Mouse (Mus musculus): Measurements from ENCODE around the gene Smpd3.

Gene Smpd3

DNA sequence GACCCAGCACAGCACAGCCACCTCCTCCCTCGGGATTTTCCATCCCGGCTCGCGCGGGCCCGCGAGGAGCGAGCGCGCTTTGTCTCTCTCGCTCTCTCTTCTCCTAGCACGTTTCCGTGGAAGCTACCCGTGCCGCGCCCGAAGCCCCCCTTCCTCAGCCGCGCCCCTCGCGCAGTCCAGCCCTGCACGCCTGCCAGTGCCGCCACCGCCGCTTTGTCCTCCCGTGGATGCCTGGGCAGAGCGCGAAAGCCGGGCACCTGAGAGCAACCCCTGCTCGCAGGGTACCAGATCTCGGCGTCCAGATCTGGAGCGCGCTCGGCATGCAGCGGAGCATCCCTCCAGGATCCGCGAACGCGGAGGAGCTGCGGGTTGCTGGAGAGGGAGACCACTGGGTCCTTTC, 1.2 kb downstream of the Smpd3 start:
- POLR2A ChIA-PET, result interaction anchor here (0.8 to 2.1 kb wide), 7 partner anchors 10 to 278 kb away, joined by 3 to 8 read pairs (median 4); partner anchors contain the start of genes Nfatc3 (in 1 of the 4), Pla2g15 (in 1 of the 4), Prmt7 (in 1 of the 4) and Slc7a6os (in 1 of the 4)
- CTCF ChIA-PET, result interaction anchor here in 2 of 4 experiments (0.5 to 1.4 kb wide), 3 partner anchors 76 to 270 kb away, joined by 3 to 4 read pairs (median 4); no protein-coding TSS in a partner anchor

DNA sequence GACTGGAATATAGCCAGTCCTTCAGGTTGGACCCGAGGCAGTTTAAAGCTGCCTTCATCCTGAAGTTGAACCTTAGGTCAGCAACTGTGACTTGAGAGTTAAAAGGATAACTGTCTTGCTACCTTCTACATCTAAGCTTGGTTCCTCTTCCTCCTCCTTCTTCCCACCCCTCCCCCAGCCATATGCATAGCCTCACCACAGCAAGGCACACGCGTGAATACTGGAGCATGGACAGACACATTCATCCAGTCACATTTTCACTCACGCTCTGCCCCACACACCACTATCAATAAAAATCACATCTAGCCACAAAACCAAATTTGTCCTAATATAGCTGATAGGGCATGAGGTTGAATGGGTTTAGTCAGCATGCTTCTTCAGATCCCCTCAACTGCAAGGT, 1.8 kb downstream of the Smpd3 start:
- ChIA-PET POLR2A (interaction anchor here in 1 of 4 experiments (2.1 kb wide), 1 partner anchor 71 kb away, joined by 4 read pairs; no protein-coding TSS in a partner anchor), CTCF (interaction anchor here in 1 of 4 experiments (1.4 kb wide), 1 partner anchor 192 kb away, joined by 4 read pairs; no protein-coding TSS in a partner anchor)

DNA sequence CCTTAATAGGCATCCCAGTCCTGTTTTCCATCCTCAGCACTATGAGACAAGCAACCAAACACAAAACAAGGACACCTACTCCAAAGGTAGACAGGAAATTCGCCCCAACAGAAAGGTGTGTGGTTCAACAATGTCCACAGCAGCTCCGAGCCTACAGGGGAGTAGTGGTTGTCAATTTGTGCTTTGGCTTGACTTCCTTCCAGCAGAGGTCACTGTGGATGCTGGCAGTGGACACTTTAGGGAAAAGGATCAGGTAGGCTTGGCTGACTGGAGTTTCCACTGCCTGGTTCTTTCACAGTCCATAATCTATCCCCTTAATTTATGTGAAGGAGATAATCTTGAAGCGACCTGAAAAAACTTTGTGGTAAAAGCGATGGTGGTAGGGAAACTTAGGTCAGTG, 2.6 kb downstream of the Smpd3 start:
- POLR2A ChIA-PET, result no interaction called here
- CTCF ChIA-PET, result interaction anchor here in 2 of 4 experiments (0.6 kb wide), 2 partner anchors 244 to 282 kb away, joined by 4 to 5 read pairs; no protein-coding TSS in a partner anchor

DNA sequence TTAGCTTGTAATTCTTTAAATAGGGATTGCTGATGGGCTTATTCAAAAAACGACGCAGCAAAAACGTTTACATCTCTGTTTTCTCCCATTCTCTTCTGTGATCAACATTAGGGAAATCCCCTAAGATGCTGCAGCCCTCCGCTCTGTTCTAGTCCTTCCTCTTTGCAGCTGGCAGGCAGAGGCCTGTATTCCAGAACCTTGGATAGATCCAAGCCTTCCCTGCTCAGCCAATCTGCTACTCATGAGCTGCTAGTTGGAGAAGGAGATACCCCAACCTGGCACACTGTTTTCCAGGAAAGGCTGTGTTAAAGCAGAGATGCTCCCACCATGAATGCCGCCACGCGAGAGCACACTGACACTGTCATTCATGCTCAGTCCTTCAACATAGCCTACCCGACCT, 4.4 kb downstream of the Smpd3 start:
- ChIA-PET CTCF (interaction anchor here in 1 of 4 experiments (0.8 kb wide), 1 partner anchor 82 kb away, joined by 3 read pairs; the partner anchor contains the start of gene Zfp90), POLR2A (interaction anchor here in 2 of 4 experiments (0.6 to 1.1 kb wide), 3 partner anchors 9 to 183 kb away, joined by 3 read pairs; partner anchors contain the start of gene Pla2g15 (in 1 of the 2))

DNA sequence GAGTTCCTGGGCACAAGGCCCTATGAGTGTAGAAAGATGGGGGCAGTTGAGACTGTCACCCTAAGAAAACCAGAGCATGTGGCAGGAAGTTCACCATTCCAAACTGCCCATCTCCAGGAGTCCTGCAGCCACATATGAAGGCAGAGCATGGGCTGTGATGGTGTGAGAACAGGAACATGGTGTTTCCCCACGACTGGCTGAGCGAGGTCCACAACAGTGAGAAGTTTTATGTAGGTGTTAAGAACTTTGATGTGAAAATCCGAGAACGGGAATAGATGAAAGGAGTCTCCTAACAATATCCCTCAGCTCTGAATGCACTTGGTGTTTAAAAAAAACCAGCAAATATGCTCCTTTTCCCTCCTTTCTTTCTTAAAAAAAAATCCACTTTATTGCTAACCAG, 5.3 kb downstream of the Smpd3 start:
- ChIA-PET POLR2A (interaction anchor here in 1 of 4 experiments (0.5 to 1.3 kb wide), 4 partner anchors 8 to 780 kb away, joined by 3 to 6 read pairs (median 4); partner anchors contain the start of gene Pla2g15), CTCF (no interaction called here)

DNA sequence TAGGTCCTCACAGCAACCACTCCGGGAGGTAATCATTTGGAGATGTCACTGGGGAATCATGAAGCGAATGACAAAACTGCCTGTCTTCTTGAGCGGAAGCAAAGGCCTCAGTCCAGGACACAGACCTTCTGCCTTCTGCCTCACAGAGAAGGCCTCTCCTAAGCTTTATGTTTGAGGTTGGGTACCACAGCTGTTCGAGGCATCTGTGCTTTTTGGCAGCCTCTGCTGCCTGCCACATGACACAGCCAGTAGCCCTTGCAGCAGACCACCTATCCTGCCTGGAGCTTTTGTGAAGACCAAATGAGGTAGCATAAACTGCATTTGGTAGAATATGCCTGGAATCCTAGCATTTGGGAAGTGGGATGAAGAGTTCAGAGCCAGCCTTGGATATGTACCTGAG, 11.2 kb downstream of the Smpd3 start:
- ChIA-PET POLR2A (interaction anchor here in 1 of 4 experiments (0.6 to 0.7 kb wide), 2 partner anchors 1095 to 1534 kb away, joined by 3 to 10 read pairs; no protein-coding TSS in a partner anchor), CTCF (interaction anchor here in 1 of 4 experiments (0.6 kb wide), 1 partner anchor 1756 kb away, joined by 3 read pairs; no protein-coding TSS in a partner anchor)

DNA sequence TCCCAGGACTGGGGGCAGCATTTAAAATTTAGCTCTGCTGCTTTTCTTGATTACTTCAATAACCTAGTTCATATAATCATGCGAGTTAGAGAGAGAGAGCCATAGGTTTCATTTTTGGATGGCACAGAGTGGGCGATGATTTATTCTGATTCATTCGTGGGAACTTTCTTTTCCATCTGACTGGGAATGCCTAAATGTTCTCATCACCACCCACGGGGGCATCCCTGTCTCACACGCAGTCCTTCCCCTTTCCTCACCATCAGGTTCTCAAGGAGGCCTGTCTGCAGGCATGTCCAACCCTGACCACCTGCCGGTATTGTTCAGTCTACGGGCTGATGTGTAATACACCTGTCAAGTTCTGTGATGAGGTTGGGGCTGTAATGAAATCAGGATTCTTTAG, 16.4 kb downstream of the Smpd3 start:
- POLR2A ChIA-PET, result no interaction called here
- CTCF ChIA-PET, result interaction anchor here in 1 of 4 experiments (0.6 kb wide), 1 partner anchor 131 kb away, joined by 5 read pairs; no protein-coding TSS in a partner anchor

DNA sequence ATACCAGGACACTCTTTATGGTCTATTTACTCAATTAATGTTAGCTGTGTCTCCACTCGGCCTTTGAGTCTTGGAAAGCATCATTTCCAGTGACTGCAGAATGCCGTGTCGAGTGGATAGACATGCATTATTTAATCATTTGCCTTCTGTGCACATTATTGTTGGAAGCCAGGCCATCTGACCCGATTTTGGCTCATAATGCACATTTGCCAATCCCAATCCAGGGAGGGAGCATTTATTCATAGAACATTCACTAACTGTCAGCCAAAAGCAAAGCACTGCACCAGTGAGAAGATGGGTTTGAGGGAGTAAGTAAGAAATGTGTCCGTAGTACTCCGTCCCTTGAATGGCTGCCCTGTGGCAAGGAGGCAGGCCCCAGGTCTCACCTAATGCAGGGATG, 17.8 kb downstream of the Smpd3 start:
- CTCF ChIA-PET, result no interaction called here

DNA sequence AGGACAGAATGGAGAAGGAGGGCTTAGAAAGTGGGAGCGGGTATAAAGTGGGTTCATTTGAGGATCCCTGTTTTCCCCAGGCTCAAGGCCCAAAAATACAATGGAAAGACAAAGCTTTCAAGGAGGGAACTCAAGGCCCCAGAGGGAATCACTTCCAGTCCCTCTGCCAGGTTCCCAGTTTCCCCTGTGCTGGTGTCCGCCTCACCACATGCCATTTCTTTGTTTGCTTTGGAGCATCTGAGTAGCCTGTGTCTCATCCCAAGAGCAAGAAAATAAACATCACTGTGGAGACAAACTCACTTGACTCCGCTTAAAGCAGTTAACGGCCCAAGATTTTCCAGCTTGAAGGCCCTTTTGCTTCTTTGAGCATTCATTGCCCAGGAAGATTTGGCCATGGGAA, 20.7 kb downstream of the Smpd3 start:
- CTCF ChIA-PET, result interaction anchor here in 2 of 4 experiments (0.5 to 0.8 kb wide), 3 partner anchors 12 to 654 kb away, joined by 3 read pairs; no protein-coding TSS in a partner anchor

More for the DNA sequence above, 17.8 kb downstream of the Smpd3 start:
- POLR2A ChIA-PET, result interaction anchor here in 1 of 4 experiments (0.7 to 1.2 kb wide), 2 partner anchors 30 to 54 kb away, joined by 3 read pairs; no protein-coding TSS in a partner anchor

DNA sequence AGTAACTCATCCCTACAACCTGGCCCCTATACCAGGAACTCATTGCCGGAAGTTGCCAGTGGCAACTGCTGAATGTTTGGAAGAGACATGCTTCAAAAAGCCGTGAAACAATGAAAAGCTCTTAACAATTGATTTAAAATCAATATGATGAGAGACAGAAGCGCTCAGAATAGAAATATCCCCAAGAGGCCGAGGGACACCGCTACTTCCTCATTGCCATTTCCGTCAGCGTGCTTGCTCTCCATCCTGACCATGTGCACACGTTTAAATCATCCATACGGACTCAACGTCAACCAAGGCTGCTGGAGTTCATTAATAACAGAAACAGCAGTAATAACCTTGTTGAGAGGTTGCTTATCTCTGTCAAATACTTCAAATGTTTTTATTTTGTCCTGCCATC, 21.3 kb downstream of the Smpd3 start:
- ChIA-PET POLR2A (no interaction called here), CTCF (no interaction called here)

More for the DNA sequence above, 20.7 kb downstream of the Smpd3 start:
- POLR2A ChIA-PET, result no interaction called here

DNA sequence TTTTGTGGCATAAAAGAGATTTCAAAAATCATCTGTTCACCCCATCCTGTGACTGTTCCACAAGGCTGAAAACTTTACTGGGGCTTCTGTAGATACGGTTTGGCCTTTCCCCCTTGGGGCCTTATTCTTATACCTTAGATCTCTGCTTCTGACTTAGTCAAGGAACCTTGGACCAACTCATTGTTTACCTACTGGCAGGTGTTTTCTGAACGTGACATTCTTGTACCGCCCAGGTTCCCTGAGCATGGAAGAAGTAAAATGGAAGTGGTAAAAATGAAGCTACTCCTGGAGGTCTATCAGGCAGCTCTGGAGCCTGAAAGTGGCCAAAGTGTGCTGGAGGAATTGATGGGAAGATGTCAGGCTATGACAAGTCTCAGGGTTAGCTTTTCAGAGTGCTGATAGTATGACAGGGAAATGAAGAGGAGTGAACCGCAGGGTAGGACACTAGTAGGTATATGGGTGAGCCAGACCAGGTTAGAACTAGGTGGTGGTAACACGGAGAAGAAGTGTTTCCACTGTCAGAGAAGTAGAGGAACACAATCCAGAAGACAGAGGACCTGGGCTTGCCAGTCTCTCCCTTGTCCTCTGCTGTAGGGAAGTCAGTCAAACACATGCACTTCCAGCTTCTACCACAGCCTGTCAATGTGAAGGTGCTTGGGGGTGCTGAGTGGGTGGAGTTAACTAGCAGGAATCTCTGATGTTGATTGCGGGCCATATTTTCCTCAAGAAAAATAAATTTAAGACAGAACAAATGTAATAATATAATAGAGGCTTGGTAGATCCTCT, 22.2 kb downstream of the Smpd3 start:
- ChIA-PET POLR2A (no interaction called here), CTCF (no interaction called here)

DNA sequence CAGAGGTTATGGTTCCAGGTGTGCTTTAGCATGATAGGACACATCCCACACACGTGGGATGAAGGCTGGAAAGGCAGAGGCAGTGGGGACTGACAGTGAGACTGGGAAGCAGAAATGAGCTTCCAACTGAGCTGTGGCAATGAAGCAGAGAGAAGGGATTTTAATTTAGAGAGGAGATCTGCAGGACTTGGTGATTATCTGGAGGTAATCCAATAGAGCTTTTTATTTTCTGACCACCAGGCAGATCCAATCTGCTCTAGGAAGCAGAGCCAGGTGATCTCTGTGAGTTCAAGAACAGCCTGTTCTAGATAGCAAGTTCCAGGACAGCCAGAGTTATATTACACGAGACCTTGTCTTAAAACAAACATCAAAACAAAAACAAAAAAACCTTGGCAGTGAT, 24.0 kb downstream of the Smpd3 start:
- CTCF ChIA-PET, result interaction anchor here in 2 of 4 experiments (0.7 to 0.8 kb wide), 2 partner anchors 49 kb away, joined by 3 read pairs; no protein-coding TSS in a partner anchor
- POLR2A ChIA-PET, result interaction anchor here in 1 of 4 experiments (1.6 kb wide), 1 partner anchor 45 kb away, joined by 3 read pairs; no protein-coding TSS in a partner anchor

DNA sequence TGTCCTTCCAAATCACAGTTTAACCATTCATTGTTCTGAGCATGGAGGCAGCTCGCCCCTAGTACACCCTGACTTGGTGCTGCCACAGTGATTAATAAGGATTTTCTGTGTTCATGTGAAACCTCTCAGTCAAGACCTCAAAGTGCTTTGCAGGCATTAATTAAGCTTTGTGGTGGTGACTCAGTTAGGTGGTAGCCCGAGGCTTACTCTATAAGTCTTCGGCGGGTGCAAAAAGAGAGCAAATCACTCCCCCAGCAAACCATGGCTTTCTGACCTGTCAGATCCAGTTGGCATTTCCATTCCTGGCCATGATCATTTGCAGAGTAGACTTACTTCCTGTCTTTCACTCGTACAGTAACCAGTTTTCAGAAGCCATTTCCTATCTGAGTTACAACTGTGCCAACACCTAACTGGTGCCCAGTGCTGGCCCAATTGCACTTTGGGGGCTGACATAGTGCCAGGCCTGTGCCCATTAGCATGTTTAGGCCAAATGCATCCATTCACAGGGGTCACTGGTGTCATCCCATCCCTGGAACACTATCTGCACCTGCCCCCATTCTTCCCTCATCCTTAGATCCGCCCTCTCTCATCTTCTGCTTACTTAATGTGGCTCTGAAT, 24.6 kb downstream of the Smpd3 start:
- CTCF ChIA-PET, result interaction anchor here in 2 of 4 experiments (0.5 to 1.2 kb wide), 2 partner anchors 268 to 1372 kb away, joined by 3 to 5 read pairs; no protein-coding TSS in a partner anchor
- POLR2A ChIA-PET, result interaction anchor here in 1 of 4 experiments (1.6 kb wide), 1 partner anchor 44 kb away, joined by 3 read pairs; no protein-coding TSS in a partner anchor

DNA sequence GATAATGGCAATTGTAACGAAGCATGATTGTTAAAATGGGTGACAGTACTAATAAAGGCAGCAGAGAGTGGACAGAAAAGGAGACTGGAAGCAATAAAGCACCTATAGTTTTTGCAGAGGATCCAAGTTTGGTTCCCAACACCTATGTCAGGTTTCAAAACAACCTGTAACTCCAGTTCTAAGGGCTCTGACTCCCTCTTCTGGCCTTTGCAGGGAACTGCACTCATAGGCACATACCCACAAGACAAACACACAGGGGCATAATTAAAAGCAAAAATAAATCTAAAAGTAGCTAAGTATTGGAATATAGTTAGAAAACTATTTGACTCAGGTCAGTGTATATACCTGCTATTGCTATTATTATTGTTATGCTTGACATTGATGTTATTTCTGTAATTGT, 25.8 kb downstream of the Smpd3 start:
- CTCF ChIA-PET, result interaction anchor here in 3 of 4 experiments (0.5 to 1.2 kb wide), 3 partner anchors 116 to 352 kb away, joined by 3 to 6 read pairs (median 3); no protein-coding TSS in a partner anchor
- POLR2A ChIA-PET, result no interaction called here

DNA sequence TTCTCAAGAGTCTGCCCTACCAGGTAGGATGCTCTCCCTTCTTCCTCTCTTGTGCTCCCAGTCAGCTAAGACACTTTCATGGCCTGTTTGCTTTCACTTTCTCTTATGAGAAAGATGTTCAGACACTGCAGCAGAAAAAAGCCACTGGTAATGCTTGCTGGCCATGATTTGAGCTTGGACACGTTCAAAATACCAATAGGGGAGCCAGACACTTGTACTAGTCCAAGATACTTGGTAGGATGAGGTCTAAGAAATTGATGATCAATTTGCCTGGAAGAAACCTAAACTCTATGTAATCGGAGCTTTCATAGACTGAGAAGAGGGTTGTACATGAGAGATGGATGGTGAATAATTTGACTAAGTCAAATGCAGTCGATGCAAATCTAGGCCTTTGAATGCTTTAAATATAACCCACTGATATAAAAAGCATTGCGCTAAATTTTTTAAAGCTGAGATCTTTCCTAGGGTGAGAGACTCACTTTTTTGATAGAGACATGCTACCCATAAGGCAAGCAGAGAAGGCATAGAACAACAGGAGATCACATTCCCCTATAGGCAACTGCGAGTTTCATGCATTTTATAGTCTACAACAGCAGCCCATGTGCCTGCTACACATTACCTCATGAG, 27.6 kb downstream of the Smpd3 start:
- CTCF ChIA-PET, result no interaction called here
- POLR2A ChIA-PET, result no interaction called here

DNA sequence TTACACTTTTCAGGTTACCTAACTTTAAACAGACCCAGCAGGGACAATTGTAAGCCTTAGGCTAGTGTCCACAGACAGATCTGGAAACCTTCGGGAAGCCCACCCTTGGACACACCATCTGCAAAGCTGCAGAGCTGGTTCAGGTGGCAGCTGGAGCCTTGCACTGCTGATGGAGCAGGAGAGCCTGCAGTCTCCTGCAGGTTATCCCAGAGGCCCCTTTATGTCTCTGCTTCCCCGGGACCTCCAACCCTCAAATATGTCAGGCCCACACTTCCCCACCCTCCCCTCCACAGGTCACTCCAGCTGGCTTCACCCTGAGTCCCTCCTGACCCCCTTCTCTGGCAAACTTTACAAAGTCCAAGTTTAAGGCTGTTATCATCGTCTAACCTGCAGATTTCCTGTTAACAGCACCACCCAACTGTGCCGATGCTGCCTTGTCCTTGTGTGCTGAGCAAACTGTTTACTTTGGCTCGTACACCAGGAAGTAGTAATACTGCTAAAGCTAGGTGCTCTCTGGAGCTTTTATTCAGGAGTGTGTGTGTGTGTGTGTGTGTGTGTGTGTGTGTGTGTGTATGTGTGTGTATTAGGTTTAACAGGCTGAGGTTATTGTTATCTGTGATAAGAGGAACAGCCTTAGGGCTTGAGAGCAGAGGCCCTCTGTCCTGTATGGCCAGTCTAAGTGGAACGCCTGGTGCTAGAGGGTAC, 29.6 kb downstream of the Smpd3 start:
- ChIA-PET CTCF (interaction anchor here in 1 of 4 experiments (1.2 kb wide), 1 partner anchor 14 kb away, joined by 3 read pairs; no protein-coding TSS in a partner anchor), POLR2A (interaction anchor here in 2 of 4 experiments (0.6 to 1.1 kb wide), 4 partner anchors 22 to 36 kb away, joined by 3 read pairs; partner anchors contain the start of gene Smpd3 (in 1 of the 2))

DNA sequence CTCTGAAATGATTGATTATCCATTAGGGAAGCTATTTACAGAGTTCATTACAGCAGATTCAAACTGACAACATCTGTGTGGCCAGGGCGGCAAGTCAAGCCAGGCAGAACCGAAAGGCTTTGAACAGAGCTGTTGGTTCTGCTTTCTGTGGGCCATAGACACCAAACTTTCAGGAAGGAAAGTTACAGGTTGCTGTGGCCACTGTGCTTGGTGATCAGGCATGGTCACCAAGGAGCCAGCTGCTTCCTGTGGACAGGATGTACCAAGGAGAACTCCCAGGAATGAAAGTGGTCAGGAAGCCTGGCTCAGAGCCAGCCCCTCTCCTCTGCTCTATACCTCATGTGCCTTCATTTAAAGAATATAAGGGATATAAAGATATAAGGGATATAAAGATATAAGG, 30.2 kb downstream of the Smpd3 start:
- ChIA-PET POLR2A (interaction anchor here in 2 of 4 experiments (0.5 to 1.1 kb wide), 4 partner anchors 25 to 61 kb away, joined by 3 read pairs; partner anchors contain the start of gene Smpd3 (in 1 of the 2)), CTCF (interaction anchor here in 1 of 4 experiments (0.6 kb wide), 1 partner anchor 30 kb away, joined by 3 read pairs; no protein-coding TSS in a partner anchor)

Measured in embryonic stem cell, embryonic (primary cell).